Mouse (Mus musculus): Measurements from ENCODE around the gene Ube2l3.

GRCm38 (mm10) chr16:17234916-17235665 is 32.6 kb upstream of the Ube2l3 start:
- TF ChIP-seq CTCF (IDR thresholded peaks at IDR 0.05) = no peak
- TF ChIP-seq EP300 (IDR thresholded peaks at IDR 0.05) = peak; percentile 23; the same call in 1 of the 2 replicates
